Mouse (Mus musculus): ENCODE measurements around the gene Rgs3. TPM values are rescaled to one million over a fixed set of nuclear protein-coding genes. Genes with fewer than 3 reads are reported as not detected.

Gene Rgs3
- polyA plus RNA-seq, 1 experiment = 45.8 TPM

DNA sequence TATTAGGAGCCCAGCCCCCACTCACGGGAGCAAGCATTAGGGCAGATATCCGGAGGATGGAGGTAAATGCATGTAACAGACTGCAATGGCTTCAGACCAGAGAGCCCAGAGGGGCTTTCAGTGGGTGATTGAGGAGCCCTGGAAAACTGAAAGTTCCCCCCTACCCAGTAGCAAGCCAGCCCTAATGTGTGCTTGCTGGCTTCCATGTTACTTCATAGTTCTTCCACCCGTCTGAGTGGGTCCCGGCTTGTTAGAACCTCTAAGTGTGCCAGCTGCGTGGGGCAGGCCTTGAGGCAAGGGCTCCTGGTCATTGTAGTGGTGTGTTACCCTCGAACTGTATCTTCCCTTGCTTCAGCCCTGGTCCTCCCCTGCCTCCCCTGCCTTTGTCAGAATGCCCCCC is 168.8 kb downstream of the Rgs3 start:
- no peaks in the 10 kb centered on the region for H3K4me1 ChIP-seq (ENCODE audit: control insufficient read depth, insufficient read depth, insufficient read length, low read length)
- no peak for TF ChIP-seq CTCF (IDR thresholded peaks at IDR 0.05; ENCODE audit: extremely low read depth, insufficient read length, insufficient replicate concordance, low read depth, low read length)
- TF ChIP-seq POLR2A (IDR thresholded peaks at IDR 0.05; ENCODE audit: low read depth, low read length) = no peak
- H3K27me3 ChIP-seq (ENCODE audit: control insufficient read depth, insufficient read depth, low read length) = no peaks in the 10 kb centered on the region
- no peak overlapping the region for H3K4me3 ChIP-seq (ENCODE audit: low read depth, low read length)
- WGBS = 93% methylated on average over 6 of the region's 6 CpGs
- no peaks in the 10 kb centered on the region for H3K36me3 ChIP-seq (ENCODE audit: control insufficient read depth, insufficient read depth, low read length)
- no peak overlapping the region for H3K27ac ChIP-seq (ENCODE audit: insufficient read depth, low read depth, low read length)

DNA sequence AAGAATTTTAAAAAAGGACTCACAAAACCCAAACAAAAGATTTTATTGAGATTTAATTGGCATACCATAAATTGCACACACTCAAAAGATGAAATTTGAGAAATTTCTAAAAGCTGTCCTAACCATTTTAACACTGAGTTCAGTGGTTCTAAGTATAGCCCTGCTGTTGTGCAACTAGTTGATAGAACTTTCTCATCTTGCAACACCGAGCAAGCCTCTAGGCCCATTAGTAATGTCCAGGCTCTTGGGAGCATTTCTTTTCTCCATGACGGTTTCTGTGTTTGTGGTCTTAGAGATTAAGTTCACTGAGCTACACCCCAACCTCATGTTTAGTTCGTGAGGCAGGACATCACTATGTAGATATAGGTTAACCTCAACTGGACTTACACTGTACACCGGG is 169.5 kb downstream of the Rgs3 start:
- H3K27ac ChIP-seq (ENCODE audit: insufficient read depth, low read depth, low read length) = no peak overlapping the region
- H3K36me3 ChIP-seq (ENCODE audit: control insufficient read depth, insufficient read depth, low read length) = no peaks in the 10 kb centered on the region
- WGBS = 71% methylated on average over 4 of the region's 4 CpGs
- no peaks in the 10 kb centered on the region for H3K27me3 ChIP-seq (ENCODE audit: control insufficient read depth, insufficient read depth, low read length)
- H3K4me3 ChIP-seq (ENCODE audit: low read depth, low read length) = no peak overlapping the region
- TF ChIP-seq CTCF (IDR thresholded peaks at IDR 0.05; ENCODE audit: extremely low read depth, insufficient read length, insufficient replicate concordance, low read depth, low read length) (no peak), POLR2A (IDR thresholded peaks at IDR 0.05; ENCODE audit: low read depth, low read length) (no peak)
- no peaks in the 10 kb centered on the region for H3K4me1 ChIP-seq (ENCODE audit: control insufficient read depth, insufficient read depth, insufficient read length, low read length)

- TF ChIP-seq CTCF (IDR thresholded peaks at IDR 0.05; ENCODE audit: extremely low read depth, insufficient read length, insufficient replicate concordance, low read depth, low read length) (no peak), POLR2A (IDR thresholded peaks at IDR 0.05; ENCODE audit: low read depth, low read length) (no peak)
- 69% methylated on average over 5 of the region's 5 CpGs for WGBS
- H3K27me3 ChIP-seq (ENCODE audit: control insufficient read depth, insufficient read depth, low read length) = no peaks in the 10 kb centered on the region
- H3K4me3 ChIP-seq (ENCODE audit: low read depth, low read length) = no peak overlapping the region
- no peaks in the 10 kb centered on the region for H3K36me3 ChIP-seq (ENCODE audit: control insufficient read depth, insufficient read depth, low read length)
- H3K4me1 ChIP-seq (ENCODE audit: control insufficient read depth, insufficient read depth, insufficient read length, low read length) = no peaks in the 10 kb centered on the region
- no peak overlapping the region for H3K27ac ChIP-seq (ENCODE audit: insufficient read depth, low read depth, low read length)
These were observed 170.3 kb downstream of the Rgs3 start for GRCm38 (mm10) chr4:62729941-62730340.

GRCm38 (mm10) chr4:62730861-62731260 is 171.2 kb downstream of the Rgs3 start:
- no peaks in the 10 kb centered on the region for H3K36me3 ChIP-seq (ENCODE audit: control insufficient read depth, insufficient read depth, low read length)
- no peak overlapping the region for H3K4me3 ChIP-seq (ENCODE audit: low read depth, low read length)
- H3K4me1 ChIP-seq (ENCODE audit: control insufficient read depth, insufficient read depth, insufficient read length, low read length) = peaks cover 8% of the 10 kb centered on the region
- H3K27me3 ChIP-seq (ENCODE audit: control insufficient read depth, insufficient read depth, low read length) = no peaks in the 10 kb centered on the region
- TF ChIP-seq POLR2A (IDR thresholded peaks at IDR 0.05; ENCODE audit: low read depth, low read length) (no peak), CTCF (IDR thresholded peaks at IDR 0.05; ENCODE audit: extremely low read depth, insufficient read length, insufficient replicate concordance, low read depth, low read length) (no peak)
- H3K27ac ChIP-seq (ENCODE audit: insufficient read depth, low read depth, low read length) = no peak overlapping the region
- 79% methylated on average over 3 of the region's 3 CpGs for WGBS

DNA sequence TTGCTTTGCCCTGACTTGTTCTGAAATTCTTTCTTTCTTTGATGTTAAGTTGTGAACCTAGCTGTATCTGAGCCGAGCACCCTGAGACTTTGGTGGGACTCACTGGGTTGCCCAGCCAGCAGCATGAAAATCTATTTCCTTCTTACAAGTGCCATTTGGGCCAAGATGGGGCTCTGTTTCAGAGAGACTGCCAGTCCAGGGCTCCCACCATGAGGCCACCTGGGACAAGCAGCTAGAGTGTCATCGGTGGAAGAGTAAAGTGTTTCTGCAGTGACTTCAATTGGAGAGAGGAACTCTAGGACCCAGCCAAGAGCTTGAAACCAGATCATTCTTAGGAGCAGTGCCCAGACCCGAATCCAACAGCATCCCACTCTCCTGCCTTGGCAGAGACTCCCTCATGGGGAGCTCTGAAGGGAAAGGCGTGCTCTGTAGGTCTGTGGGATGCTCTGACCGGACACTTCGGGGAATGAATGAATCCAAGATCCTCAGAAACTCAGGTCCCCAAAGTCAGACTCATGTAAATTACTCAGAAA is 171.9 kb downstream of the Rgs3 start:
- Histone ChIP-seq H3K36me3 (ENCODE audit: control insufficient read depth, insufficient read depth, low read length) (no peaks in the 10 kb centered on the region), H3K4me1 (ENCODE audit: control insufficient read depth, insufficient read depth, insufficient read length, low read length) (peaks cover 12% of the 10 kb centered on the region), H3K27ac (ENCODE audit: insufficient read depth, low read depth, low read length) (no peak overlapping the region), H3K27me3 (ENCODE audit: control insufficient read depth, insufficient read depth, low read length) (no peaks in the 10 kb centered on the region), H3K4me3 (ENCODE audit: low read depth, low read length) (no peak overlapping the region)
- 82% methylated on average over 6 of the region's 6 CpGs for WGBS
- TF ChIP-seq CTCF (IDR thresholded peaks at IDR 0.05; ENCODE audit: extremely low read depth, insufficient read length, insufficient replicate concordance, low read depth, low read length) (no peak), POLR2A (IDR thresholded peaks at IDR 0.05; ENCODE audit: low read depth, low read length) (no peak)

DNA sequence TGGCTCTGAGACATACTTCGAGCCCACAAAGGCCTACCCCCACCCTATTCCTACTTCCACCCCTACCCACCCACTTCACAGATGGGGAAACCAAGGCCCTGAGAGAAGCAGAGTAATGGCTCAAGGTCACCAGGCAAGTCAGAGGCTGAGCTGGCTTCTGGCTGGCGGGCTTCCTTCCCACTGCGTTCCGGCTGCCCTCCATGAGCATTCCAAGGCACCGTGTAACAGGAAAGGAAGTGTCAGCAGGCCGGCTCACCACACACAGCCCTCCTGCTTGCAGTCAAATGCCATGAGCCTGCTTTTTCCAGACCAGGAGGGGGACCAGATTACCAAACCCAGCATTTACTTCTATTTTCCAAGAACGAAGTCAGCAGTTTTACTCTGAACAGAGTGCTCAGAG is 172.4 kb downstream of the Rgs3 start:
- TF ChIP-seq CTCF (IDR thresholded peaks at IDR 0.05; ENCODE audit: extremely low read depth, insufficient read length, insufficient replicate concordance, low read depth, low read length) (no peak), POLR2A (IDR thresholded peaks at IDR 0.05; ENCODE audit: low read depth, low read length) (no peak)
- WGBS = 72% methylated on average over 7 of the region's 7 CpGs
- Histone ChIP-seq H3K27ac (ENCODE audit: insufficient read depth, low read depth, low read length) (no peak overlapping the region), H3K4me1 (ENCODE audit: control insufficient read depth, insufficient read depth, insufficient read length, low read length) (peaks cover 12% of the 10 kb centered on the region), H3K4me3 (ENCODE audit: low read depth, low read length) (no peak overlapping the region), H3K27me3 (ENCODE audit: control insufficient read depth, insufficient read depth, low read length) (no peaks in the 10 kb centered on the region), H3K36me3 (ENCODE audit: control insufficient read depth, insufficient read depth, low read length) (no peaks in the 10 kb centered on the region)

- no peaks in the 10 kb centered on the region for H3K36me3 ChIP-seq (ENCODE audit: control insufficient read depth, insufficient read depth, low read length)
- WGBS = 42% methylated on average over 2 of the region's 2 CpGs
- peak overlapping the region; percentile 9; the same call in 1 of the 2 replicates for H3K27ac ChIP-seq (ENCODE audit: insufficient read depth, low read depth, low read length)
- H3K4me1 ChIP-seq (ENCODE audit: control insufficient read depth, insufficient read depth, insufficient read length, low read length) = peaks cover 12% of the 10 kb centered on the region
- H3K27me3 ChIP-seq (ENCODE audit: control insufficient read depth, insufficient read depth, low read length) = no peaks in the 10 kb centered on the region
- no peak for TF ChIP-seq CTCF (IDR thresholded peaks at IDR 0.05; ENCODE audit: extremely low read depth, insufficient read length, insufficient replicate concordance, low read depth, low read length)
- TF ChIP-seq POLR2A (IDR thresholded peaks at IDR 0.05; ENCODE audit: low read depth, low read length) = no peak
- no peak overlapping the region for H3K4me3 ChIP-seq (ENCODE audit: low read depth, low read length)
These were observed 173.2 kb downstream of the Rgs3 start for GRCm38 (mm10) chr4:62732840-62733239.

All from small intestine, adult 2 months (tissue).